Mouse (Mus musculus): ENCODE measurements at regions not wholly inside any gene's neighbourhood (a gene's known extent, or its start where the extent isn't known, plus 50 kb on each side); places are given as distances from the start of the nearest gene placed in this dataset.

DNA sequence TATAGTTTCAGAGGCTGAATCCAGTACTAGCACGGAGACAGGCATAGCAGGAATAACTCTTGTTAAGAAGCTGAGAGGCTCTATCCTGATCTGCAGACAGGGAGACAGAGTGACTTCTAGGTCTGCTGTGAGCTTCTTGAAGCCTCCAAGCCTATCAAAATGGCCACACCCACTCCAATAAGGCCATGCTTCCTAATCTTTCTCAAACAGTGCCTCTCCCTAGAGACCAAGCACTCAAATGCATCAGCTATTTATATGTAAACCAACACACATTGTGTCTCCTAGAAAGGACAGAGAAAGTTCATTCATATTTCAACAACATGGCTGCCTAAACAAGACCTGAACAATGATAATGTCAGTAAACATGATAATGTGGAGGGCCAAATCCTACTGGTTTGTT lies 384.2 kb downstream of the Tfec start:
- DNase-seq (ENCODE audit: low spot score) (no peak), ATAC-seq (no peak)
- no peak overlapping the region for H3K4me3 ChIP-seq (ENCODE audit: low read depth, low read length)
- 46% methylated on average over 1 of the region's 1 CpGs for whole genome bisulfite sequencing
- no peak overlapping the region for H3K27ac ChIP-seq (ENCODE audit: low read depth, low read length)
- no peak overlapping the region for H3K9ac ChIP-seq (ENCODE audit: low read length)
- H3K36me3 ChIP-seq (ENCODE audit: control insufficient read depth, insufficient read depth, low read length) = no peaks in the 10 kb centered on the region
- H3K4me1 ChIP-seq (ENCODE audit: control insufficient read depth, insufficient read depth, low read length) = no peaks in the 10 kb centered on the region
- no peak overlapping the region for H3K4me2 ChIP-seq (ENCODE audit: low read length)
- H3K9me3 ChIP-seq (replicated peaks; ENCODE audit: control insufficient read depth, low read length) = no peaks in the 10 kb centered on the region
- H3K27me3 ChIP-seq (replicated peaks; ENCODE audit: control insufficient read depth, insufficient read depth, low read length) = no peaks in the 10 kb centered on the region

DNA sequence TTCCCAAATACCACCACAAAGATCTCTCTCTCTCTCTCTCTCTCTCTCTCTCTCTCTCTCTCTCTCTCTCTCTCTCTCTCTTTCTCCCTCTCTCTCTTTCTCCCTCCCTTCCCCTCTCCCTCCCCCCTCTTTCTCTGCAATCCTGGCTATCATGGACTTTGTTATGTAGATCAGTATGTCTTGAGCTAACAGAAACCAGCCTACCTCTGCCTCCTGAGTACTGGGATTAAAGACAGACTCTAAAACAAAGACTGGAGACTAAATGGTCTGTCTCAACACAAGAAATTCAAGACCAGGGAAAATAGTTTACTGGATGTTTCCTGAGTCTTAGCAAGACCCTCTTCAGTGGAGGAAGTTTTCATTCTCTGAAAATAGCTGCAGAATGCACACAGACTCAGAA lies 384.7 kb downstream of the Tfec start:
- ATAC-seq = no peak
- no peaks in the 10 kb centered on the region for H3K36me3 ChIP-seq (ENCODE audit: control insufficient read depth, insufficient read depth, low read length)
- no peak overlapping the region for H3K4me2 ChIP-seq (ENCODE audit: low read length)
- H3K9me3 ChIP-seq (replicated peaks; ENCODE audit: control insufficient read depth, low read length) = no peaks in the 10 kb centered on the region
- no peak overlapping the region for H3K27ac ChIP-seq (ENCODE audit: low read depth, low read length)
- no peak for DNase-seq (ENCODE audit: low spot score)
- H3K4me3 ChIP-seq (ENCODE audit: low read depth, low read length) = no peak overlapping the region
- H3K9ac ChIP-seq (ENCODE audit: low read length) = no peak overlapping the region
- H3K27me3 ChIP-seq (replicated peaks; ENCODE audit: control insufficient read depth, insufficient read depth, low read length) = no peaks in the 10 kb centered on the region
- no peaks in the 10 kb centered on the region for H3K4me1 ChIP-seq (ENCODE audit: control insufficient read depth, insufficient read depth, low read length)

DNA sequence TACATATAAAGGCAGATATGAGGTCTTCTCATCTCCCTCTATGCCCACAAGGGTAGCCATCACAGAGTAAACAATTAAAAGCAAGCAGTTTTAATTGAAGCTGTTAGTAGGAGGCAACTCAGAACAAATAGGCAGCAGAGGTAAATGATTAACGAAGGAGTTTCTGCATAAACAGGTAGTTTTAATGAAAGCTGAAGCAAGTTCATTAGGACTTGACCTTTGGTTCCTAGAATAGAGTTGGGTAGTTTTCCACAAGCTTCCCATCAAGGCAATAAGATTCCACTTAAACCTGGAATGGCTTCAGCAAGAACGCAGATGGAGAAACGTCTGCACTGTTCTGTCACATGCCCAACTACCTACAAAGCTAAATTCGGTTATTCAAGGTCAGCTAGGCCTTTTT lies 394.4 kb downstream of the Tfec start:
- ATAC-seq = no peak
- H3K4me1 ChIP-seq (ENCODE audit: control insufficient read depth, insufficient read depth, low read length) = no peaks in the 10 kb centered on the region

DNA sequence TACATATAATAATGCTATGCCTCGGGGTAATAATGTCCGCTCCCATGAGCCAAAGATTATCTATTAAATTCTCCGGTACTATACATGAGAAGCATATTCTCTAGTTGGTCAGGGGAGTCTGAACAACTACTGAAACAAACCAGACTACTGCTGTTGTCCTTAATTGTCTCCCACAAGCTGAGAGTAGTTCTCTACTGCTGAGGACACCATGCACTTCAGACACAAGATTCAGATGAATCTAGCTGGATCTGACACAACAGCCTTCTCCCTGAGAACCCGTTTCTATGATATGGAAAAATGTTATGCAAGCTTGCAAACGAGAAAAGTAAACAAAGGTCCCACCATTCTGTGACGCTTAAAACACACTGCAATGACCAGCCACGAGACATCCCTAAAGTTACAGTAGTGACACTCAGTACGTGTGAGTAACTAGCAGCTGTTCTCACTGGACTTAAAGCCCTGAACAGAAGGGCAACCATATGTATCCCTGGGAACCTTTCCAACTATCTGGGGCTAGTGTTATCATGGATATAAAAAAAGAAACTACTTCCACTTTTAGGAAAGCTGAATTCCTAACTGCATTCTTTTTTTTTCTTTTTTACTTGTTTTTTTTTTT lies 411.1 kb downstream of the Tfec start:
- Histone ChIP-seq H3K27ac (ENCODE audit: low read depth, low read length) (no peak overlapping the region), H3K4me1 (ENCODE audit: control insufficient read depth, insufficient read depth, low read length) (no peaks in the 10 kb centered on the region), H3K27me3 (replicated peaks; ENCODE audit: control insufficient read depth, insufficient read depth, low read length) (no peaks in the 10 kb centered on the region), H3K4me3 (ENCODE audit: low read depth, low read length) (no peak overlapping the region), H3K4me2 (ENCODE audit: low read length) (no peak overlapping the region), H3K9ac (ENCODE audit: low read length) (no peak overlapping the region), H3K36me3 (ENCODE audit: control insufficient read depth, insufficient read depth, low read length) (no peaks in the 10 kb centered on the region), H3K9me3 (replicated peaks; ENCODE audit: control insufficient read depth, low read length) (no peaks in the 10 kb centered on the region)
- 75% methylated on average over 8 of the region's 8 CpGs for WGBS
- peak; percentile 90 for ATAC-seq
- DNase-seq (ENCODE audit: low spot score) = peak; percentile 82

More for the DNA sequence above, 394.4 kb downstream of the Tfec start:
- Histone ChIP-seq H3K36me3 (ENCODE audit: control insufficient read depth, insufficient read depth, low read length) (no peaks in the 10 kb centered on the region), H3K9me3 (replicated peaks; ENCODE audit: control insufficient read depth, low read length) (no peaks in the 10 kb centered on the region), H3K9ac (ENCODE audit: low read length) (no peak overlapping the region), H3K27ac (ENCODE audit: low read depth, low read length) (no peak overlapping the region), H3K27me3 (replicated peaks; ENCODE audit: control insufficient read depth, insufficient read depth, low read length) (no peaks in the 10 kb centered on the region), H3K4me3 (ENCODE audit: low read depth, low read length) (no peak overlapping the region), H3K4me2 (ENCODE audit: low read length) (no peak overlapping the region)
- DNase-seq (ENCODE audit: low spot score) = no peak
- WGBS = 80% methylated on average over 4 of the region's 4 CpGs

DNA sequence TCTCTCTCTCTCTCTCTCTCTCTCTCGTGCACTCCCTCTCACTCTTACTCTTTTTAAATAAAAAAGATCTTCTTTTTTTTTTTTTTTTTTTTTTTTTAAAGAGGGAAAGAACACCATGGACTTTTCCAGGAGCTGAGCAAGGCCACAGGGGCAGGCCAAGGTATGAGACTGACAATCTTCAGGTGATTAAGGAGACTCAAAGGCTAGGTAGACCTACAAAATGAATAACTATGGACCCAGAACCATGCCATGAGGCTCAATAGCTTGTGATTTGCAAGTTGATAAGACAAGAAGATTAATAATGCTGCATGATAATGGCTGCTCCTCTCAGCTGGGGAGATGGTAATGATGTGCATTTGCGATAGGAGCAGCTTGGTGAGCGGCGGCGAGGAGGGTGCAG lies 414.9 kb downstream of the Tfec start:
- DNase-seq (ENCODE audit: low spot score) (no peak), ATAC-seq (no peak)

DNA sequence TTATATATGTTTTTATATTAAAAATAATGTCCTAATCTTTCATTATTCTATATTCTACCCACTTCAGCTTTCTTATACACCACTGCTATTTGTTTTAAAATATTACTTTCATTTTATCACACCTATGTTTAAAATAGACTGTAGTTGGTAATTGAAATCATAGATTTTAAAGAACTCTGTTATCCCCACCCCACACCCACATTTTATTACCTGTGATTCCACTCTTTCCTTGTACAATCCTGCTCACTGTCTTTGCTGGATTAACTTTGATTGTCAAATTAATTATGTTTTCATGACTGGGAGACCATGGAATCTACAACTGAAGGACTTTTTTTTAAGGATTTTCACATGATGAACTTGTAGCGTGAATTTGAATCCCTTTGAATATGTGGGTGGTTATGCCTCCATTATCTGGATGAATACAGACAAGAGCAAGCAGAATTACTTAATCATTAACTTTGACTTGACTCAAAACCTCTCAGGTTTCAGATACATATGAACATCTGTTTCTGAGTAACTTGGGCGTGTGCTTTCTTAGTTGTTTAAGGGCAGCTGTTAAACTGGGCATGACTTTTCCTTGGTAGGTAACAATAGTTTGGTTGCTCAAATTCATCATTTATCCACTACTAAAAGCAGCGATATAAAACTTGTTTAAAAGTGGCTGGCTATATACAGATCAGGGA lies 429.4 kb downstream of the Tfec start:
- ATAC-seq = no peak
- Histone ChIP-seq H3K27me3 (replicated peaks; ENCODE audit: control insufficient read depth, insufficient read depth, low read length) (no peaks in the 10 kb centered on the region), H3K4me3 (ENCODE audit: low read depth, low read length) (no peak overlapping the region), H3K4me2 (ENCODE audit: low read length) (no peak overlapping the region), H3K27ac (ENCODE audit: low read depth, low read length) (no peak overlapping the region), H3K9ac (ENCODE audit: low read length) (no peak overlapping the region), H3K4me1 (ENCODE audit: control insufficient read depth, insufficient read depth, low read length) (no peaks in the 10 kb centered on the region), H3K36me3 (ENCODE audit: control insufficient read depth, insufficient read depth, low read length) (no peaks in the 10 kb centered on the region), H3K9me3 (replicated peaks; ENCODE audit: control insufficient read depth, low read length) (no peaks in the 10 kb centered on the region)
- DNase-seq (ENCODE audit: low spot score) = no peak
- 86% methylated on average over 3 of the region's 3 CpGs for WGBS

More for the DNA sequence above, 414.9 kb downstream of the Tfec start:
- Histone ChIP-seq H3K27ac (ENCODE audit: low read depth, low read length) (no peak overlapping the region), H3K36me3 (ENCODE audit: control insufficient read depth, insufficient read depth, low read length) (no peaks in the 10 kb centered on the region), H3K4me2 (ENCODE audit: low read length) (no peak overlapping the region), H3K27me3 (replicated peaks; ENCODE audit: control insufficient read depth, insufficient read depth, low read length) (no peaks in the 10 kb centered on the region), H3K4me3 (ENCODE audit: low read depth, low read length) (no peak overlapping the region), H3K9ac (ENCODE audit: low read length) (no peak overlapping the region), H3K9me3 (replicated peaks; ENCODE audit: control insufficient read depth, low read length) (no peaks in the 10 kb centered on the region), H3K4me1 (ENCODE audit: control insufficient read depth, insufficient read depth, low read length) (no peaks in the 10 kb centered on the region)
- 70% methylated on average over 5 of the region's 5 CpGs for WGBS

DNA sequence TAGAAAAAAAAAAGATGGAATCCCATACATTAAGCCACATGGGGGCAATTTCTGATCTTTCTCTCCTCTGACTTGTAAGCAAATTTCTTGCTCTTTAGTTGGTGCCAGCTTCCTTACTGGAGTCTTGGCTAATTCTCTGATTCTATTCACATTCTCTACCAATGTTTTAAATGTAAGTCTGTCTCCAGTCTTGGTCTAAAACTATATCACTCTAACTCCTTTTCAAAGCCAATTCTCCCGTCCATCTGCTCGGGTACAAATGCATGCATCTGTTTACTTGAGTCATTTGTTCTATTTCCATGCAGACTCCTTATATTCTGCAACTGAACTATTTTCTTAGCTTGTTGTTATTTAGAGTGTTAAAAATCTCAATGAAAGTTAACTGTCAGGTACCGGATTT lies 440.0 kb downstream of the Tfec start:
- DNase-seq (ENCODE audit: low spot score) (peak; percentile 16), ATAC-seq (no peak)
- H3K9ac ChIP-seq (ENCODE audit: low read length) = no peak overlapping the region
- no peaks in the 10 kb centered on the region for H3K36me3 ChIP-seq (ENCODE audit: control insufficient read depth, insufficient read depth, low read length)
- H3K27ac ChIP-seq (ENCODE audit: low read depth, low read length) = no peak overlapping the region
- no peak overlapping the region for H3K4me2 ChIP-seq (ENCODE audit: low read length)
- H3K27me3 ChIP-seq (replicated peaks; ENCODE audit: control insufficient read depth, insufficient read depth, low read length) = no peaks in the 10 kb centered on the region
- 78% methylated on average over 3 of the region's 3 CpGs for WGBS
- H3K4me1 ChIP-seq (ENCODE audit: control insufficient read depth, insufficient read depth, low read length) = no peaks in the 10 kb centered on the region
- no peak overlapping the region for H3K4me3 ChIP-seq (ENCODE audit: low read depth, low read length)
- no peaks in the 10 kb centered on the region for H3K9me3 ChIP-seq (replicated peaks; ENCODE audit: control insufficient read depth, low read length)

Measured in forebrain, embryonic 14.5 days (tissue).